Mouse (Mus musculus): ENCODE results near the gene Ptpn1.

DNA sequence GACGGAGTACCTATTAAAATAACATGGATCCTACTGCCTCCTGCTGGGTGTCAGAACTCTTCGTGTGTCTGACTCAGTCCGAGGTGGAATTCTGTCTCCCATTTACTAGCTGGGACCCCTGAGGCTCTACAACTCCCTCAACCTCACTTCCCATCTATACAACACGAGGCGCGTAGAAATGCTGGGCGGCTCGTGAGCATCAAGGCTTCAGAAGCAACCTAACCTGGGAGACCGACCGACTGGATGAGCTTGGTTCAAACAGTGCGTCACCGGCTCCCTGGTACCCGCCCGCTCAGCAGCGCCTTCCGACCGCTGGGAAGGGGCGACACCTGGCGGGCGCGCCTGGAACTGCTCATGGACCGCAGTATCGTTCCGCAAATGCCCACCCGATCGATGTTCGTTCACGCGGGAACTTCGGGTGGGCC is 36.9 kb upstream of the Ptpn1 start:
- TF ChIP-seq CTCF (IDR thresholded peaks at IDR 0.05; ENCODE audit: low read depth, low read length) (peak; percentile 96), TAL1 (conservative IDR thresholded peaks at IDR 0.05; ENCODE audit: low read depth, low read length) (no peak), GATA1 (IDR thresholded peaks at IDR 0.05; ENCODE audit: borderline replicate concordance, low read length) (no peak), POLR2AphosphoS5 (IDR thresholded peaks at IDR 0.05; ENCODE audit: insufficient replicate concordance, low read depth, low read length) (no peak), GATA2 (IDR thresholded peaks at IDR 0.05; ENCODE audit: borderline replicate concordance, low read depth, low read length) (no peak)

Measured in G1E (cell line).